Mouse (Mus musculus) kidney, adult 2 months (tissue): ENCODE results near the gene Frmd4b.

Source experiments
- CTCF ChIP-seq: fragments of 200-500 bp; conservative IDR thresholded peaks from 2 replicates; pipeline ENCODE4 v1.5.1; 2011; ENCODE audit warnings: low read depth, mild to moderate bottlenecking, control low read depth, low read length, moderate library complexity, mixed read lengths; ENCODE audit not compliant: insufficient read depth, insufficient read length
- POLR2A ChIP-seq: fragments of 200-500 bp; IDR thresholded peaks from one replicate; pipeline ENCODE4 v1.6.1; 2011; ENCODE audit warnings: low read depth, low read length, control low read depth

DNA sequence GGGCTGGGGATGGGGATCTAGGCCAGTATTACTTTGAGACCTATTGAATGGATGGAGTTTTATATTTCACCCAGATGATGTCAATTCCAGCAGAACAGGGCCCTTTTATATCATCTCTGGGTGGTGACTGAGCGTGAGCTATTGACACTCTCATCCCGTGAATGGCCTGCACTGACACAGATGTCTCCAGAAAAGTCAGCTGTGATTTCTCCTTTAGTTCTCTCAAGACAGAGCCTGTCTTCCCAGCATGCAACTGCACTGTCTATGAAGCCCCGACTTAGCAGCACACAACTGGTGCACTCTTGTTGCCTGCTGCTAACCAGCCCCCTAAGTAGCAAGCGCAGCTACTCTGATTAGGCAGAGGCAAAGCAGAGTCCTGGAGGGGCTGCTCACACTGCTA lies 182.6 kb downstream of the Frmd4b start:
- TF ChIP-seq CTCF (no peak), POLR2A (no peak)
